Mouse (Mus musculus) midbrain, postnatal 0 days (tissue): ENCODE results near the gene Tspan9. TPM values are rescaled to one million over a fixed set of nuclear protein-coding genes. Genes with fewer than 3 reads are reported as not detected.

Experiments
- ATAC-seq: fragments of 200-750 bp; cut with Nextera tagmentation; 2 replicates; pipeline ENCODE4 v1.8.0; 2017; ENCODE audit warnings: moderate number of reproducible peaks, mild to moderate bottlenecking, moderate TSS enrichment, moderate library complexity; ENCODE audit not compliant: low FRiP score
- DNase-seq: peaks from one replicate; pipeline ENCODE4 v3.0.0-alpha.2; 2015; ENCODE audit warnings: low spot score
- H3K27ac ChIP-seq: fragments of 300-500 bp; sonication (generic); 2 replicates; pipeline ENCODE4 v1.5.1; 2014; ENCODE audit warnings: low read depth, mild to moderate bottlenecking, low read length, mixed read lengths
- H3K27me3 ChIP-seq: fragments of 300-500 bp; sonication (generic); 2 replicates; pipeline ENCODE4 v1.6.1; 2014; ENCODE audit warnings: low read length, control low read depth, mixed read lengths; ENCODE audit not compliant: insufficient read depth
- H3K36me3 ChIP-seq: fragments of 300-500 bp; sonication (generic); 2 replicates; pipeline ENCODE4 v1.6.1; 2014; ENCODE audit warnings: low read length, control low read depth, mixed read lengths; ENCODE audit not compliant: insufficient read depth
- H3K4me1 ChIP-seq: fragments of 300-500 bp; sonication (generic); 2 replicates; pipeline ENCODE4 v1.6.1; 2014; ENCODE audit warnings: mild to moderate bottlenecking, control low read depth, antibody characterized with exemption, low read length, mixed read lengths; ENCODE audit not compliant: insufficient read depth
- H3K4me2 ChIP-seq: fragments of 300-500 bp; sonication (generic); 2 replicates; pipeline ENCODE4 v1.6.1; 2014; ENCODE audit warnings: low read depth, mild to moderate bottlenecking, low read length, mixed read lengths; ENCODE audit not compliant: poor library complexity, severe bottlenecking
- H3K4me3 ChIP-seq: fragments of 300-500 bp; sonication (generic); 2 replicates; pipeline ENCODE4 v1.5.1; 2014; ENCODE audit warnings: low read depth, mild to moderate bottlenecking, low read length, moderate library complexity
- H3K9ac ChIP-seq: fragments of 300-500 bp; sonication (generic); replicated peaks from 2 replicates; pipeline ENCODE4 v1.6.1; 2014; ENCODE audit warnings: mild to moderate bottlenecking, low read length, moderate library complexity, mixed read lengths; ENCODE audit not compliant: poor library complexity, severe bottlenecking
- H3K9me3 ChIP-seq: fragments of 300-500 bp; sonication (generic); 2 replicates; pipeline ENCODE4 v1.6.1; 2016; ENCODE audit warnings: low read length, control low read depth
- CTCF ChIP-seq: IDR thresholded peaks from 2 replicates; pipeline ENCODE4 v1.5.1; 2016; ENCODE audit warnings: antibody characterized with exemption, mild to moderate bottlenecking
- WGBS: fragments of 180-500 bp; shearing (Covaris S2); extraction: QIAGEN DNeasy Blood & Tissue Kit; methylation state at CpG from one replicate; pipeline ENCODE4 v1.1.7; 2014; 5-methylcytosine and 5-hydroxymethylcytosine counted together
- polyA plus RNA-seq: library from polyadenylated mRNA; unstranded; fragments of >200 nt; fragmentation: Nextera tagmentation; extraction: Ambion mirVana; gene quantifications from 2 replicates; pipeline ENCODE4 v1.2.1, GENCODE M21; 2015
- total RNA-seq: library from RNA; depleted of rRNA; stranded (reverse); fragments of >200 nt; gene quantifications from 2 replicates; pipeline ENCODE4 v1.2.3, GENCODE M21; 2014

The Tspan9 gene
- total and polyA plus RNA-seq, 2 experiments from 2014 or later = 50.9 to 160 TPM

GRCm38 (mm10) chr6:128011781-128012180, 131.6 kb downstream of the Tspan9 start:
- no peak for ATAC-seq
- Histone ChIP-seq H3K36me3 (no peaks in the 10 kb centered on the region), H3K4me2 (no peak overlapping the region), H3K9ac (no peak overlapping the region), H3K4me1 (no peaks in the 10 kb centered on the region; the same call in 1 of the 2 replicates), H3K27me3 (no peaks in the 10 kb centered on the region), H3K27ac (no peak overlapping the region), H3K4me3 (no peak overlapping the region), H3K9me3 (no peaks in the 10 kb centered on the region)
- TF ChIP-seq CTCF = no peak
- WGBS = 74% methylated on average over 17 of the region's 17 CpGs
- DNase-seq = no peak

DNA sequence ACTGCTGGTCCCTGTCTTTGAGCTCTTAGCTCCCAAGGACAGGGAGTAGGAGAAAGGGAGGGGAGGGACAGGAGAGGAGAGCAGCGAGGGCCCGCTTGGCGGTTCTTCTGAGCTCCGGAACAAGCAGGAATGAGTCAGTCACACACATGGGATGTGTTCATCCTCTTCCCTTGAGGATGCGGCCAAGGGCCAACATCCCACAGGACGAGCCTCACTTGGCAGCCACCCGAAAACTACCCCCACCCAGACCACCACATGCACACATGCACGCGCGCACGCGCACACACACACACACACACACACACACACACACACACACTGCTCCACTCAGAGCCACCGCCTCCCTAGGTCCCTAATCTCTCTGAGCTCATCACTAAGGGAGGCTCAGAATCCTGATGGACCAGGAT, 132.3 kb downstream of the Tspan9 start:
- Histone ChIP-seq H3K27me3 (no peaks in the 10 kb centered on the region), H3K4me1 (no peaks in the 10 kb centered on the region; the same call in 1 of the 2 replicates), H3K27ac (no peak overlapping the region), H3K9ac (no peak overlapping the region), H3K9me3 (no peaks in the 10 kb centered on the region), H3K4me2 (no peak overlapping the region), H3K4me3 (no peak overlapping the region), H3K36me3 (no peaks in the 10 kb centered on the region)
- WGBS = 73% methylated on average over 13 of the region's 13 CpGs
- ATAC-seq (no peak), DNase-seq (no peak)
- TF ChIP-seq CTCF = no peak

DNA sequence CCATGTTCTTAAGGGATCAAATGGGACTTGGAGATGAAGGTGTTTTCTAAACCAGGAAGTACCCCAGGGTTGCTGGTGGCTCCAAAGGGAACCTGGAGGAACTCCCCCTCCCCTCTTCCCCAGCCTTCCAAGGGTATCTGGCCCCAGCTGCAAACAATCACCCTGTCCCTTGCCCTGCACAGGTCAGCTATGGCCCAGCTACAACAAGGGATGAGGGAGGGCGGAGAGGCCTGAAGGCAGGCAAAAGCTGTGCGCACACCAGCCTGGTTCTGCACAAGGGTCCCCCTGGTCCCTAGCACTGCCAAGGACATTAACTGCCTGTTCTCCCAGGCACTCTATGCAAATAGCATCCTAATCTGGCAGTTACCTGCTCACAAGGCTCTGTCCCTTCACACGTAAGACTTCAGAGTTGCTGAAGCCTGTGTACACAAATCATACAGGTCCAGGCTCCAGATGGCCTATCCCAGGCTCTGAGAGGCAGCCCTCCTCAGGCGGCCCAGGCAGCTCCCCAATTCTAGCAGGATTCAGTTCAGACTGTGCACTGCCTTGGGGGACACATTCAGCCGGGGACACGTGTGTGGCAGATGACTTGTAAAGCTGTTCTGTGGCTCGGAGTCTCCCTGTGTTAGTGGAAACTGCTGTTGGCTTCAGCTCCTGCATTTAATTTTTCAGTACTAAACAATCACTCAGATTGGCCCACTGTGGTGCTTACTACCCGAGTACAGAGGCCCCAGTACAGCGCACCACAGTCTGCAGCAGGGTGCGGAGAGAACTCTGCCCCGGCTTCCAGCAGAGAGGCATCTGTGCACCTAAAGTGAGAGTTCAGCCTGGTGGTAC, 133.0 kb downstream of the Tspan9 start:
- DNase-seq = no peak
- Histone ChIP-seq H3K4me1 (no peaks in the 10 kb centered on the region; the same call in 1 of the 2 replicates), H3K27ac (no peak overlapping the region), H3K4me2 (no peak overlapping the region), H3K4me3 (no peak overlapping the region), H3K9ac (0 out of 2 replicates have a peak overlapping the region, but pooled peaks have one; percentile 24), H3K9me3 (no peaks in the 10 kb centered on the region), H3K36me3 (no peaks in the 10 kb centered on the region), H3K27me3 (no peaks in the 10 kb centered on the region)
- no peak for ATAC-seq
- no peak for TF ChIP-seq CTCF
- 72% methylated on average over 11 of the region's 11 CpGs for WGBS

- H3K9ac ChIP-seq = no peak overlapping the region
- H3K4me2 ChIP-seq = no peak overlapping the region
- H3K4me3 ChIP-seq = no peak overlapping the region
- H3K4me1 ChIP-seq = no peaks in the 10 kb centered on the region; the same call in none of the 2 replicates
- H3K27ac ChIP-seq = no peak overlapping the region
- DNase-seq (no peak), ATAC-seq (no peak)
- TF ChIP-seq CTCF = no peak
- no peaks in the 10 kb centered on the region for H3K27me3 ChIP-seq
- 68% methylated on average over 5 of the region's 5 CpGs for WGBS
- no peaks in the 10 kb centered on the region for H3K36me3 ChIP-seq
- H3K9me3 ChIP-seq = no peaks in the 10 kb centered on the region
These were observed 135.3 kb downstream of the Tspan9 start for GRCm38 (mm10) chr6:128007982-128008562.

GRCm38 (mm10) chr6:128007241-128007701, 136.1 kb downstream of the Tspan9 start:
- Histone ChIP-seq H3K27ac (no peak overlapping the region), H3K4me2 (no peak overlapping the region), H3K27me3 (no peaks in the 10 kb centered on the region), H3K36me3 (no peaks in the 10 kb centered on the region), H3K4me3 (no peak overlapping the region), H3K4me1 (no peaks in the 10 kb centered on the region; the same call in none of the 2 replicates), H3K9ac (no peak overlapping the region), H3K9me3 (no peaks in the 10 kb centered on the region)
- no peak for TF ChIP-seq CTCF
- peak; percentile 64 for DNase-seq
- WGBS = 78% methylated on average over 12 of the region's 12 CpGs
- no peak for ATAC-seq

DNA sequence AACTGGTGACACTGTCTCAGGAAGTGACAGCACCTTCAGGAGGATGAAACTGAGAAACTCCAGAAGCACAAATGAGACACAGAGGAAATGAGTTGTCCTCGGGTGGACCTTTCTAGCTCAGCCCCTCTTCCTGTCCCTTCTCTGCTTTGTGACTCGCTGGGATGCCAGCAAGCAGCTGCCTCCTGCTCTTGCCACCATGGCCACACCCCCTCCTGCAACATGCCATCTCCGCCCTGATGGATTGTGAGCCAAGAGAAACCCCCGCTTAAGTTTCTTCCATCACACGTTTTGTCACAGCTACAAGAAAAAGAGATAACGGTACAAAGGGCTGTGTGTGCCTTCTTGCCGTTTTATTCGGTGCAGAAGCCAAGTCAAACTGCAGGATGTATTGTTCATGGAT, 137.2 kb downstream of the Tspan9 start:
- H3K9me3 ChIP-seq = no peaks in the 10 kb centered on the region
- no peak overlapping the region for H3K4me3 ChIP-seq
- no peak for ATAC-seq
- WGBS = 52% methylated on average over 8 of the region's 8 CpGs
- no peaks in the 10 kb centered on the region for H3K36me3 ChIP-seq
- no peak overlapping the region for H3K4me2 ChIP-seq
- no peak overlapping the region for H3K27ac ChIP-seq
- H3K27me3 ChIP-seq = no peaks in the 10 kb centered on the region
- H3K9ac ChIP-seq = no peak overlapping the region
- no peak for DNase-seq
- H3K4me1 ChIP-seq = peaks cover 5% of the 10 kb centered on the region
- no peak for TF ChIP-seq CTCF
